Mouse (Mus musculus): ENCODE measurements around the gene Msh5.
"Not testable (repeated sequence)": the region's sequence is repeated elsewhere in the genome, so short reads cannot be mapped to it uniquely, and the experiment has no call there.

GRCm38 (mm10) chr17:35033703-35034102 lies 12.8 kb downstream of the Msh5 start:
- TF ChIP-seq CTCF (IDR thresholded peaks at IDR 0.05; ENCODE audit: low read depth); EP300 (optimal IDR thresholded peaks at IDR 0.05): not testable (repeated sequence)

Measured in stomach, postnatal 0 days (tissue).